Mouse (Mus musculus) embryonic facial prominence, embryonic 11.5 days (tissue): Measurements from ENCODE around the gene Adgrg5. TPM values are rescaled to one million over a fixed set of nuclear protein-coding genes. Genes with fewer than 3 reads are reported as not detected.

ENCODE experiments used
- ATAC-seq: fragments of 200-750 bp; cut with Nextera tagmentation; replicated peaks from 2 replicates; pipeline ENCODE4 v1.8.0; 2017; ENCODE audit warnings: low read depth; ENCODE audit not compliant: insufficient number of reproducible peaks, low FRiP score, low TSS enrichment
- DNase-seq: peaks from one replicate; pipeline ENCODE4 v3.0.0-alpha.2; 2015; ENCODE audit warnings: low spot score
- H3K27ac ChIP-seq: fragments of 300-500 bp; sonication (generic); replicated peaks from 2 replicates; pipeline ENCODE4 v1.5.1; 2014; ENCODE audit warnings: mild to moderate bottlenecking, low read depth, low read length, control low read depth
- H3K27me3 ChIP-seq: fragments of 300-500 bp; sonication (generic); 2 replicates; pipeline ENCODE4 v1.6.1; 2014; ENCODE audit warnings: mild to moderate bottlenecking, low read length, moderate library complexity, mixed read lengths; ENCODE audit not compliant: control insufficient read depth, insufficient read depth
- H3K36me3 ChIP-seq: fragments of 300-500 bp; sonication (generic); replicated peaks from 2 replicates; pipeline ENCODE4 v1.6.1; 2014; ENCODE audit warnings: low read depth, mild to moderate bottlenecking, low read length, moderate library complexity, mixed read lengths; ENCODE audit not compliant: control insufficient read depth, insufficient read depth
- H3K4me1 ChIP-seq: fragments of 300-500 bp; sonication (generic); 2 replicates; pipeline ENCODE4 v1.6.1; 2014; ENCODE audit warnings: low read length, mixed read lengths; ENCODE audit not compliant: control insufficient read depth, insufficient read depth
- H3K4me2 ChIP-seq: fragments of 300-500 bp; sonication (generic); 2 replicates; pipeline ENCODE4 v1.6.1; 2014; ENCODE audit warnings: low read depth, mild to moderate bottlenecking, control low read depth, low read length, moderate library complexity
- H3K4me3 ChIP-seq: fragments of 300-500 bp; sonication (generic); 2 replicates; pipeline ENCODE4 v1.5.1; 2014; ENCODE audit warnings: low read depth, low read length, control low read depth
- H3K9ac ChIP-seq: fragments of 300-500 bp; sonication (generic); replicated peaks from 2 replicates; pipeline ENCODE4 v1.6.1; 2014; ENCODE audit warnings: mild to moderate bottlenecking, control low read depth, low read length
- H3K9me3 ChIP-seq: fragments of 300-500 bp; sonication (generic); replicated peaks from 2 replicates; pipeline ENCODE4 v1.6.1; 2016; ENCODE audit warnings: mild to moderate bottlenecking, low read length, inconsistent platforms, mixed read lengths; ENCODE audit not compliant: control insufficient read depth
- WGBS: fragments of 180-500 bp; shearing (Covaris S2); extraction: QIAGEN DNeasy Blood & Tissue Kit; methylation state at CpG from one replicate; pipeline ENCODE4 v1.1.7; 2014; 5-methylcytosine and 5-hydroxymethylcytosine counted together
- polyA plus RNA-seq: library from polyadenylated mRNA; unstranded; fragments of >200 nt; fragmentation: Nextera tagmentation; extraction: Ambion mirVana; gene quantifications from 2 replicates; pipeline ENCODE4 v1.2.1, GENCODE M21; 2014

Gene Adgrg5
- polyA plus RNA-seq, 1 experiment from 2014 or later, result not detected

GRCm38 (mm10) chr8:94913061-94913660, 10.3 kb upstream of the Adgrg5 start:
- H3K4me3 ChIP-seq, result peak overlapping the region; percentile 31
- 6% methylated on average over 75 of the region's 77 CpGs for WGBS
- H3K4me1 ChIP-seq, result peaks cover 2% of the 10 kb centered on the region
- ATAC-seq (peak; percentile 58), DNase-seq (peak; percentile 80)
- H3K4me2 ChIP-seq, result peak overlapping the region; percentile 83
- H3K9ac ChIP-seq, result peak overlapping the region; percentile 32; the same call in 1 of the 2 replicates
- no peaks in the 10 kb centered on the region; the same call in 1 of the 2 replicates for H3K36me3 ChIP-seq
- H3K9me3 ChIP-seq, result no peaks in the 10 kb centered on the region
- peaks cover 4% of the 10 kb centered on the region; the same call in 1 of the 2 replicates for H3K27me3 ChIP-seq
- H3K27ac ChIP-seq, result no peak overlapping the region

GRCm38 (mm10) chr8:94914256-94914655, 9.2 kb upstream of the Adgrg5 start:
- Histone ChIP-seq H3K27ac (0 out of 2 replicates have a peak overlapping the region, but pooled peaks have one; percentile 38), H3K4me1 (peaks cover 2% of the 10 kb centered on the region), H3K4me2 (no peak overlapping the region; the same call in 1 of the 2 replicates), H3K27me3 (peaks cover 4% of the 10 kb centered on the region; the same call in 1 of the 2 replicates), H3K9me3 (no peaks in the 10 kb centered on the region), H3K36me3 (no peaks in the 10 kb centered on the region; the same call in 1 of the 2 replicates), H3K4me3 (no peak overlapping the region), H3K9ac (no peak overlapping the region)
- DNase-seq, result no peak
- no peak for ATAC-seq
- WGBS, result 80% methylated on average over 6 of the region's 6 CpGs

GRCm38 (mm10) chr8:94914701-94915101, 8.8 kb upstream of the Adgrg5 start:
- ATAC-seq, result no peak; the same call in 1 of the 2 replicates
- Histone ChIP-seq H3K27me3 (peaks cover 4% of the 10 kb centered on the region; the same call in 1 of the 2 replicates), H3K4me3 (no peak overlapping the region), H3K4me1 (peaks cover 2% of the 10 kb centered on the region), H3K27ac (0 out of 2 replicates have a peak overlapping the region, but pooled peaks have one; percentile 38), H3K9ac (no peak overlapping the region), H3K9me3 (no peaks in the 10 kb centered on the region), H3K4me2 (peak overlapping the region; percentile 26), H3K36me3 (no peaks in the 10 kb centered on the region; the same call in 1 of the 2 replicates)
- peak; percentile 80 for DNase-seq
- 39% methylated on average over 3 of the region's 3 CpGs for WGBS

GRCm38 (mm10) chr8:94916311-94916959, 7.1 kb upstream of the Adgrg5 start:
- Histone ChIP-seq H3K4me2 (peak overlapping the region; percentile 88), H3K27ac (no peak overlapping the region), H3K4me3 (peak overlapping the region; percentile 68), H3K4me1 (peaks cover 2% of the 10 kb centered on the region), H3K9ac (peak overlapping the region; percentile 89), H3K27me3 (peaks cover 4% of the 10 kb centered on the region; the same call in 1 of the 2 replicates), H3K9me3 (no peaks in the 10 kb centered on the region), H3K36me3 (no peaks in the 10 kb centered on the region; the same call in 1 of the 2 replicates)
- ATAC-seq (no peak), DNase-seq (no peak)
- 39% methylated on average over 9 of the region's 9 CpGs for WGBS

GRCm38 (mm10) chr8:94916960-94917324, 6.6 kb upstream of the Adgrg5 start:
- Histone ChIP-seq H3K9ac (peak overlapping the region; percentile 89), H3K27ac (no peak overlapping the region), H3K4me1 (peaks cover 2% of the 10 kb centered on the region), H3K4me3 (peak overlapping the region; percentile 68), H3K27me3 (peaks cover 4% of the 10 kb centered on the region; the same call in 1 of the 2 replicates), H3K36me3 (no peaks in the 10 kb centered on the region; the same call in 1 of the 2 replicates), H3K4me2 (peak overlapping the region; percentile 88), H3K9me3 (no peaks in the 10 kb centered on the region)
- 7% methylated on average over 10 of the region's 10 CpGs for WGBS
- ATAC-seq, result 0 out of 2 replicates have a peak, but pooled peaks have one; percentile 0
- no peak for DNase-seq

DNA sequence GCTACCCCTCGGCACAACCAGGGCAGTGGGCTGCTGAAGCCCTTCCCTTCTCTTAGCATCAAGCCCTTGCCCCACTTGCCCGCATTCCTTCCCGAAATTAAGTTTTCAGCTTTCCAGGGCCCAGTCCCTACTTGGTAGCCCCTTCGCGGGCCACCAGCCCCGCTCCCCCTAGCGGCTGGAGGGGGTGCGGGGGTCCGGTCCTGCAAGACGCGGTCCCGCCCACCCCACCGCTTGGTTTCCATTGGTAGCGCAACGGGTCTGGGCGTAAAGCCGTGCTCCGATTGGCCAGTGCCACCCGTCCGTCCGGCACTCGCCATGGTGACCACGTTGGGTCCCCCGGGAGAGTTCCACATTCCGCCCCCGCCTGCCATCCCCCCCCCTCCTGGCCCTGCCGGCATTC, 6.1 kb upstream of the Adgrg5 start:
- H3K9ac ChIP-seq, result peak overlapping the region; percentile 89
- H3K9me3 ChIP-seq, result no peaks in the 10 kb centered on the region
- peak overlapping the region; percentile 68 for H3K27ac ChIP-seq
- no peaks in the 10 kb centered on the region for H3K36me3 ChIP-seq
- ATAC-seq (peak; percentile 93), DNase-seq (peak; percentile 99)
- peaks cover 2% of the 10 kb centered on the region for H3K4me1 ChIP-seq
- WGBS, result under 1% methylated on average over 21 of the region's 27 CpGs
- H3K27me3 ChIP-seq, result peaks cover 4% of the 10 kb centered on the region; the same call in 1 of the 2 replicates
- H3K4me3 ChIP-seq, result peak overlapping the region; percentile 68
- H3K4me2 ChIP-seq, result peak overlapping the region; percentile 88

DNA sequence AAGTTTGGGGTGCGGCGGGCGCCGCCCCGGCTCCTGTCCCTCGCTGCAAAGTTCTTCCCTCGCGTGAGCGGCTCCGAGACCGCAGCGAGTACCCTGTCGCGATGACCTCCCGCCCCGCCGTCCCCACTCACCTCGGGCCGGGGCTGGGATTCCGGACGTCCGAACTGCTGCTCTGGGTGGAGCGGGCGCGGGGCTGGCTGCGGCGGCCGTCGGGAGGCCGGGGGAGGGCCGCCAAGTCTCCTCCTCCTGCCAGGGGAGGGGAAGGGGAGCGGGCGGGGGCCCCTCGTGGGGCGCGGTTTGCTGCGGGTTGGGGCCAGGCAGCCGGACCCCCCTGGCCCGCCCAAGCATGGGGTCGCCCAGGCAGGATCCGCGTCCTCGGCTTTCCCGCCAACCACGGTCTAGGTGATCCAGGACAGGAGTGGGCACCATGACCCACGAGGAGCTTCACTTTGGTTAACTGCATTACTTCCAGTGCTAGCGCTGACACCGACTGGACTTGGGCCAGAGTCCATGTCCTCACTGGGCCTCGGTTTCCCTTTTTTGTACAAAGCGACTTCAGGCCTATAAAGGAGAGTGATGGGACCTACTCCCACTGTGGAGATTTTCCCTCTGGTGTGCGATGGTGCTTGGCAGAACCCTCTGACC, 5.5 kb upstream of the Adgrg5 start, which contains the start of gene Ccdc102a:
Gene Ccdc102a (minus strand): TSS at position 248 of the 645 bp plus-strand sequence.
- Histone ChIP-seq H3K4me1 (peaks cover 2% of the 10 kb centered on the region), H3K4me3 (peak within 1 kb of the TSS; percentile 68), H3K4me2 (peak within 1 kb of the TSS; percentile 88), H3K27me3 (peaks cover 2% of the 10 kb centered on the region; the same call in 1 of the 2 replicates), H3K9me3 (no peaks in the 10 kb centered on the region), H3K27ac (peak within 1 kb of the TSS; percentile 68), H3K9ac (peak within 1 kb of the TSS; percentile 89), H3K36me3 (no peaks in the 10 kb centered on the region)
- WGBS, result 4% methylated on average over 48 of the region's 51 CpGs
- peak; percentile 24 for ATAC-seq
- peak; percentile 58 for DNase-seq
